Mouse (Mus musculus) embryonic facial prominence, embryonic 10.5 days (tissue): ENCODE results near the gene Crebrf. TPM values are rescaled to one million over a fixed set of nuclear protein-coding genes. Genes with fewer than 3 reads are reported as not detected.

Source experiments
- DNase-seq: peaks from one replicate; pipeline ENCODE4 v3.0.0-alpha.2; 2017; ENCODE audit warnings: low spot score
- H3K27ac ChIP-seq: fragments of 300-500 bp; sonication (generic); replicated peaks from 2 replicates; pipeline ENCODE4 v1.5.1; 2016; ENCODE audit warnings: mild to moderate bottlenecking
- H3K27me3 ChIP-seq: fragments of 300-500 bp; sonication (generic); replicated peaks from 2 replicates; pipeline ENCODE4 v1.6.1; 2016; ENCODE audit warnings: low read depth, mild to moderate bottlenecking; ENCODE audit not compliant: poor library complexity, severe bottlenecking
- H3K36me3 ChIP-seq: fragments of 300-500 bp; sonication (generic); replicated peaks from 2 replicates; pipeline ENCODE4 v1.6.1; 2016; ENCODE audit warnings: mild to moderate bottlenecking, moderate library complexity
- H3K4me1 ChIP-seq: fragments of 300-500 bp; sonication (generic); 2 replicates; pipeline ENCODE4 v1.6.1; 2016
- H3K4me3 ChIP-seq: fragments of 300-500 bp; sonication (generic); 2 replicates; pipeline ENCODE4 v1.5.1; 2016; ENCODE audit warnings: mild to moderate bottlenecking, moderate library complexity
- H3K9me3 ChIP-seq: fragments of 300-500 bp; sonication (generic); 2 replicates; pipeline ENCODE4 v1.6.1; 2016; ENCODE audit warnings: mild to moderate bottlenecking
- WGBS: fragments of 180-500 bp; shearing (Covaris S2); methylation state at CpG from one replicate; pipeline ENCODE4 v1.1.7; 2016; 5-methylcytosine and 5-hydroxymethylcytosine counted together
- polyA plus RNA-seq: library from polyadenylated mRNA; unstranded; fragments of >200 nt; fragmentation: Nextera tagmentation; extraction: Ambion mirVana; gene quantifications from 2 replicates; pipeline ENCODE4 v1.2.1, GENCODE M21; 2016

Crebrf gene
- polyA plus RNA-seq, 1 experiment from 2014 or later, result 4.7 TPM

- Histone ChIP-seq H3K4me1 (no peaks in the 10 kb centered on the region), H3K9me3 (no peaks in the 10 kb centered on the region), H3K36me3 (peaks cover 3% of the 10 kb centered on the region; the same call in 1 of the 2 replicates), H3K27me3 (no peaks in the 10 kb centered on the region), H3K27ac (no peak overlapping the region), H3K4me3 (no peak overlapping the region)
- DNase-seq, result no peak
- WGBS, result 68% methylated on average over 9 of the region's 9 CpGs
Observed at GRCm38 (mm10) chr17:26708993-26709590, 6.4 kb upstream of the Crebrf start.

GRCm38 (mm10) chr17:26710049-26710448 is 5.4 kb upstream of the Crebrf start:
- WGBS, result 60% methylated on average over 6 of the region's 6 CpGs
- H3K27me3 ChIP-seq, result no peaks in the 10 kb centered on the region
- H3K4me3 ChIP-seq, result no peak overlapping the region
- H3K4me1 ChIP-seq, result peaks cover 7% of the 10 kb centered on the region; the same call in 1 of the 2 replicates
- no peaks in the 10 kb centered on the region for H3K36me3 ChIP-seq
- H3K27ac ChIP-seq, result no peak overlapping the region
- H3K9me3 ChIP-seq, result no peaks in the 10 kb centered on the region
- DNase-seq, result no peak

GRCm38 (mm10) chr17:26715916-26716717 is 667 bp downstream of the Crebrf start:
- peak overlapping the region; percentile 90 for H3K27ac ChIP-seq
- peak overlapping the region; percentile 84 for H3K4me3 ChIP-seq
- H3K9me3 ChIP-seq, result no peaks in the 10 kb centered on the region
- H3K4me1 ChIP-seq, result peaks cover 15% of the 10 kb centered on the region
- peak; percentile 99 for DNase-seq
- H3K36me3 ChIP-seq, result no peaks in the 10 kb centered on the region
- under 1% methylated on average over 75 of the region's 75 CpGs for WGBS
- no peaks in the 10 kb centered on the region for H3K27me3 ChIP-seq

- Histone ChIP-seq H3K27ac (no peak overlapping the region), H3K4me3 (no peak overlapping the region), H3K36me3 (no peaks in the 10 kb centered on the region), H3K4me1 (peaks cover 15% of the 10 kb centered on the region), H3K27me3 (no peaks in the 10 kb centered on the region), H3K9me3 (no peaks in the 10 kb centered on the region)
- DNase-seq, result no peak
- 60% methylated on average over 2 of the region's 2 CpGs for WGBS
Observed at GRCm38 (mm10) chr17:26717868-26718267, 2.4 kb downstream of the Crebrf start.

GRCm38 (mm10) chr17:26719405-26719804 is 4.0 kb downstream of the Crebrf start:
- DNase-seq, result no peak
- H3K36me3 ChIP-seq, result no peaks in the 10 kb centered on the region

GRCm38 (mm10) chr17:26721802-26722201 is 6.4 kb downstream of the Crebrf start:
- Histone ChIP-seq H3K4me1 (peaks cover 4% of the 10 kb centered on the region; the same call in 1 of the 2 replicates), H3K27me3 (no peaks in the 10 kb centered on the region), H3K4me3 (no peak overlapping the region), H3K36me3 (no peaks in the 10 kb centered on the region), H3K27ac (no peak overlapping the region), H3K9me3 (no peaks in the 10 kb centered on the region)
- DNase-seq, result no peak
- 83% methylated on average over 2 of the region's 2 CpGs for WGBS

More at GRCm38 (mm10) chr17:26719405-26719804, 4.0 kb downstream of the Crebrf start:
- peaks cover 13% of the 10 kb centered on the region for H3K4me1 ChIP-seq
- no peak overlapping the region for H3K4me3 ChIP-seq
- H3K27ac ChIP-seq, result no peak overlapping the region
- no peaks in the 10 kb centered on the region for H3K9me3 ChIP-seq
- H3K27me3 ChIP-seq, result no peaks in the 10 kb centered on the region

GRCm38 (mm10) chr17:26724790-26725189 is 9.3 kb downstream of the Crebrf start:
- H3K9me3 ChIP-seq, result no peaks in the 10 kb centered on the region
- 67% methylated on average over 1 of the region's 1 CpGs for WGBS
- no peaks in the 10 kb centered on the region for H3K4me1 ChIP-seq
- H3K4me3 ChIP-seq, result no peak overlapping the region
- DNase-seq, result no peak
- no peak overlapping the region for H3K27ac ChIP-seq
- H3K36me3 ChIP-seq, result no peaks in the 10 kb centered on the region
- H3K27me3 ChIP-seq, result no peaks in the 10 kb centered on the region

GRCm38 (mm10) chr17:26726674-26727073 is 11.2 kb downstream of the Crebrf start:
- no peaks in the 10 kb centered on the region for H3K4me1 ChIP-seq
- no peaks in the 10 kb centered on the region for H3K36me3 ChIP-seq
- no peaks in the 10 kb centered on the region for H3K27me3 ChIP-seq
- no peaks in the 10 kb centered on the region for H3K9me3 ChIP-seq
- WGBS, result 76% methylated on average over 1 of the region's 1 CpGs
- no peak overlapping the region for H3K4me3 ChIP-seq
- no peak overlapping the region for H3K27ac ChIP-seq
- DNase-seq, result no peak

GRCm38 (mm10) chr17:26727110-26727755 is 11.8 kb downstream of the Crebrf start:
- no peak for DNase-seq
- Histone ChIP-seq H3K4me3 (no peak overlapping the region), H3K36me3 (no peaks in the 10 kb centered on the region), H3K4me1 (no peaks in the 10 kb centered on the region), H3K27ac (no peak overlapping the region), H3K9me3 (no peaks in the 10 kb centered on the region), H3K27me3 (no peaks in the 10 kb centered on the region)
- WGBS, result 73% methylated on average over 3 of the region's 3 CpGs

GRCm38 (mm10) chr17:26742581-26742980 is 27.1 kb downstream of the Crebrf start:
- DNase-seq, result no peak
- Histone ChIP-seq H3K4me3 (no peak overlapping the region), H3K36me3 (no peaks in the 10 kb centered on the region), H3K27ac (no peak overlapping the region), H3K27me3 (no peaks in the 10 kb centered on the region), H3K4me1 (no peaks in the 10 kb centered on the region), H3K9me3 (no peaks in the 10 kb centered on the region)
- whole genome bisulfite sequencing, result 49% methylated on average over 4 of the region's 4 CpGs

GRCm38 (mm10) chr17:26743294-26743693 is 27.8 kb downstream of the Crebrf start:
- no peak overlapping the region for H3K4me3 ChIP-seq
- no peak overlapping the region for H3K27ac ChIP-seq
- no peaks in the 10 kb centered on the region for H3K36me3 ChIP-seq
- H3K9me3 ChIP-seq, result no peaks in the 10 kb centered on the region
- no peaks in the 10 kb centered on the region for H3K4me1 ChIP-seq
- 68% methylated on average over 1 of the region's 1 CpGs for WGBS
- DNase-seq, result no peak
- no peaks in the 10 kb centered on the region for H3K27me3 ChIP-seq

GRCm38 (mm10) chr17:26749975-26750374 is 34.5 kb downstream of the Crebrf start:
- Histone ChIP-seq H3K4me3 (no peak overlapping the region), H3K27ac (no peak overlapping the region), H3K4me1 (no peaks in the 10 kb centered on the region), H3K9me3 (no peaks in the 10 kb centered on the region), H3K36me3 (no peaks in the 10 kb centered on the region), H3K27me3 (no peaks in the 10 kb centered on the region)
- DNase-seq, result no peak
- WGBS, result 92% methylated on average over 3 of the region's 3 CpGs

- Histone ChIP-seq H3K27me3 (no peaks in the 10 kb centered on the region), H3K4me3 (no peak overlapping the region), H3K9me3 (no peaks in the 10 kb centered on the region), H3K4me1 (no peaks in the 10 kb centered on the region), H3K36me3 (no peaks in the 10 kb centered on the region), H3K27ac (no peak overlapping the region)
- DNase-seq, result no peak
- WGBS, result 87% methylated on average over 1 of the region's 1 CpGs
Observed at GRCm38 (mm10) chr17:26752297-26752696, 36.8 kb downstream of the Crebrf start.
